Mouse (Mus musculus) myocyte (in vitro differentiated cells): ENCODE measurements at regions not wholly inside any gene's neighbourhood (a gene's known extent, or its start where the extent isn't known, plus 50 kb on each side); places are given as distances from the start of the nearest gene placed in this dataset.

Source experiments
- H3K27me3 ChIP-seq: one replicate; pipeline ENCODE4 v1.6.1; 2011; ENCODE audit not compliant: control insufficient read depth, insufficient read depth, insufficient read length
- H3K36me3 ChIP-seq: one replicate; pipeline ENCODE4 v1.6.1; 2011; ENCODE audit not compliant: control insufficient read depth, insufficient read depth
- H3K4me2 ChIP-seq: one replicate; pipeline ENCODE4 v1.6.1; 2011; ENCODE audit warnings: low read depth, control low read depth
- H3K4me3 ChIP-seq: one replicate; pipeline ENCODE4 v1.5.1; 2011; ENCODE audit warnings: mild to moderate bottlenecking, control low read depth, moderate library complexity
- H3K79me2 ChIP-seq: one replicate; pipeline ENCODE4 v1.6.1; 2011; ENCODE audit not compliant: control insufficient read depth, insufficient read depth
- H3ac ChIP-seq: one replicate; pipeline ENCODE4 v1.6.1; 2011; ENCODE audit not compliant: control insufficient read depth, insufficient read length
- CEBPB ChIP-seq: IDR thresholded peaks from 2 replicates; pipeline ENCODE4 v1.6.1; 2011; ENCODE audit warnings: mild to moderate bottlenecking, moderate library complexity; ENCODE audit not compliant: poor library complexity, insufficient read depth, severe bottlenecking
- E2F4 ChIP-seq: IDR thresholded peaks from one replicate; pipeline ENCODE4 v1.6.1; 2011; ENCODE audit warnings: mild to moderate bottlenecking, control low read depth, moderate library complexity; ENCODE audit not compliant: insufficient read depth
- MAX ChIP-seq: IDR thresholded peaks from one replicate; pipeline ENCODE4 v1.6.1; 2011; ENCODE audit warnings: low read depth, mild to moderate bottlenecking, control low read depth
- MYOD1 ChIP-seq, 3 experiments: IDR thresholded peaks; one replicate each; pipeline ENCODE4 v1.6.1; 2011; ENCODE audit warnings: control low read depth in 2 of 3, low read depth in 2 of 3, mild to moderate bottlenecking in 2 of 3, moderate library complexity in 1 of 3; ENCODE audit not compliant: insufficient read length in 2 of 3, control insufficient read depth in 1 of 3
- MYOG ChIP-seq, 3 experiments: IDR thresholded peaks; one replicate each; pipeline ENCODE4 v1.6.1; 2011; ENCODE audit warnings: control low read depth in 2 of 3, low read depth in 2 of 3, mild to moderate bottlenecking in 2 of 3; ENCODE audit not compliant: insufficient read length in 2 of 3, control insufficient read depth in 1 of 3, insufficient read depth in 1 of 3
- POLR2A ChIP-seq: IDR thresholded peaks from one replicate; pipeline ENCODE4 v1.6.1; 2011; ENCODE audit warnings: low read depth, mild to moderate bottlenecking, control low read depth, moderate library complexity; ENCODE audit not compliant: insufficient read length
- POLR2AphosphoS2 ChIP-seq: IDR thresholded peaks from one replicate; pipeline ENCODE4 v1.6.1; 2011; ENCODE audit warnings: low read depth, control low read depth; ENCODE audit not compliant: insufficient read length
- REST ChIP-seq: IDR thresholded peaks from one replicate; pipeline ENCODE4 v1.6.1; 2011; ENCODE audit warnings: mild to moderate bottlenecking, control low read depth, moderate library complexity; ENCODE audit not compliant: insufficient read depth, insufficient read length
- SRF ChIP-seq: IDR thresholded peaks from one replicate; pipeline ENCODE4 v1.6.1; 2011; ENCODE audit warnings: low read depth; ENCODE audit not compliant: control insufficient read depth, insufficient read length
- TCF12 ChIP-seq: IDR thresholded peaks from one replicate; pipeline ENCODE4 v1.6.1; 2011; ENCODE audit warnings: mild to moderate bottlenecking, control low read depth; ENCODE audit not compliant: poor library complexity, insufficient read depth, severe bottlenecking
- TCF3 ChIP-seq: IDR thresholded peaks from one replicate; pipeline ENCODE4 v1.6.1; 2011; ENCODE audit warnings: low read depth, control low read depth; ENCODE audit not compliant: insufficient read length
- USF1 ChIP-seq: IDR thresholded peaks from one replicate; pipeline ENCODE4 v1.6.1; 2011; ENCODE audit warnings: low read depth, mild to moderate bottlenecking, control low read depth, moderate library complexity

DNA sequence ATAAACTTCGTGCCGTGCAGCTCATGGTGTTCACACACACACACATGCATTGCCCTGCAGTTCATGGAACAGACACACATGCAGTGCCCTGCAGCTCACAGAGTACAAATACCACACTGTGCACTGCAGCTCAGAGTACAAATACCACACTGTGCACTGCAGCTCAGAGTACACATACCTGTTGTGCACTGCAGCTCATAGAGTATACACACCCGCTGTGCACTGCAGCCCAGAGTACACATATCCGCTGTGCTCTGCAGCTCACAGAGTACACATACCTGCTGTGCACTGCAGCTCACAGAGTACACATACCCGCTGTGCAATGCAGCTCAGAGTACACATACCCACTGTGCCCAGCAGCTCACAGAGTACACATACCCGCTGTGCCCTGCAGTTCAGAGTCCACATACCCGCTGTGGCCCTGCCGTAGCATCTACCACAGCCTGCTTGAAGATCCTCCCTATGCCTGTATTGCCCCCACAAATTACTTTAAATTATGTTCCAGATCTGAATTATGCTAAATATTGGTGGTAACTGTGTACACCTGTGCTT lies 451.9 kb downstream of the Fam198b start:
- Histone ChIP-seq H3ac (no peak overlapping the region), H3K27me3 (no peaks in the 10 kb centered on the region), H3K36me3 (no peaks in the 10 kb centered on the region), H3K4me2 (no peak overlapping the region), H3K4me3 (no peak overlapping the region), H3K79me2 (no peaks in the 10 kb centered on the region)
- TF ChIP-seq E2F4 (no peak), POLR2A (no peak), POLR2AphosphoS2 (no peak), MYOD1 (IDR thresholded peaks at IDR 0.05; ENCODE audit: control insufficient read depth in 1 of 3, insufficient read length in 2 of 3, low read depth in 2 of 3) (no peak), TCF3 (no peak), MYOG (IDR thresholded peaks at IDR 0.05; ENCODE audit: control insufficient read depth in 1 of 3, insufficient read depth in 1 of 3, insufficient read length in 2 of 3, low read depth in 2 of 3) (no peak), REST (no peak), TCF12 (no peak), SRF (no peak), CEBPB (no peak), MAX (no peak), USF1 (no peak)

DNA sequence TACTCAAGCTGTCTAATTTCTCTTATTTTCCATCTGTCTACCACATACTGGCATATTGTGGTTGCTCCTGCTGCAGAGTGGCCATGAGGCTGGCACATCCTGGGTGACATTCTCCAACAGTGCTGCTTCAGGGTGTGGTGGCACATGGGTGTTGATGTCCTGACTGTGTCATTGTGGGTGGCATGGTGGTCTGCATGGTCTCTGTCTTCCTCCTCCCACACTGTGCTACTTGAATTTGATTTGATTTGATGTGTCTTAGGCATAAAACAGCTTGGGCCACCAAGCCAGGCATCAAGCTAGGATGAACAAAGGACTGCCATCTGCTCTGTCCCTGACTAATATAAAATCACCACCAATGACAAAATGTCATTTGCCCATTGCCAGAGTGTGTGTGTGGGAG lies 434.7 kb downstream of the Gria2 start:
- Histone ChIP-seq H3K27me3 (no peaks in the 10 kb centered on the region), H3ac (no peak overlapping the region), H3K4me2 (no peak overlapping the region), H3K36me3 (no peaks in the 10 kb centered on the region), H3K4me3 (no peak overlapping the region), H3K79me2 (no peaks in the 10 kb centered on the region)
- TF ChIP-seq MAX (no peak), POLR2AphosphoS2 (no peak), MYOG (IDR thresholded peaks at IDR 0.05; ENCODE audit: control insufficient read depth in 1 of 3, insufficient read depth in 1 of 3, insufficient read length in 2 of 3, low read depth in 2 of 3) (no peak), REST (no peak), TCF12 (no peak), USF1 (no peak), E2F4 (no peak), MYOD1 (IDR thresholded peaks at IDR 0.05; ENCODE audit: control insufficient read depth in 1 of 3, insufficient read length in 2 of 3, low read depth in 2 of 3) (no peak), TCF3 (no peak), CEBPB (no peak), SRF (no peak), POLR2A (no peak)

DNA sequence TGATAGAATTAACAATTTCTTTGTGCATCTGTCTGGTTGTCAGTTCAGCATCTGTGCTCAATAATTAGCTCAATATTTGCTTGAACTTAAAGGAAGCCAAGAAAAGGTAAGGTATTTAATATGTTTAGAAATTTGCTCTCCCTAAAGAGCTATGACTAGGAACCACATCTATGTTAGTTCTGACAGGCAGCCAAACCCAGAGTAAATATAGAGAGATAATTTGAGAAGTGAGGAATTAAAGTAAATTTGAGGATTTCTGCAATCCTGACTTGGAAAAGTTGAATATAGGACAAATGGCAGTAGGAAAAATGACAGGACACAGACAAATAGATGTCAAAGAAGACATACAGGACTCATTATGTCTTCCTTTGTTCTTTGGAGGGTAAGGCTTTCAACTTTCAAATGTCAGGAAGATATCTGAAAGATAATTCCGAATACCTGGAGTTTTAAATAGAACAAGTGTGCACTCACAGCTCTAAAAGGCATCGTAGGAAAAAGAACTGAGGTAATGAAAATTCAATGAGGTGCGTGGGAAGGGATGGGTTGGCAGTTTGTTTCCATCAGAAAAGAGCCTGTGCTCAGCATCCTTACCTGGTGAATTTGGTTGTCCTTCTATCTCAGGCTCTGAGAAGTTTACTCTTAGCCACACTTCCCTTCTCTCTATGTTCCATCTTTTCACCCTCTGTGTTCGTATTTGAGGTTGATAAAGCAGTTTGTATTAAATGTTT lies 433.3 kb downstream of the Gria2 start:
- TF ChIP-seq REST, result no peak
- no peak for TF ChIP-seq SRF
- TF ChIP-seq TCF3, result no peak
- no peak for TF ChIP-seq CEBPB
- TF ChIP-seq MYOD1 (IDR thresholded peaks at IDR 0.05; ENCODE audit: control insufficient read depth in 1 of 3, insufficient read length in 2 of 3, low read depth in 2 of 3), result no peak
- no peak for TF ChIP-seq MYOG (IDR thresholded peaks at IDR 0.05; ENCODE audit: control insufficient read depth in 1 of 3, insufficient read depth in 1 of 3, insufficient read length in 2 of 3, low read depth in 2 of 3)
- no peak for TF ChIP-seq USF1
- TF ChIP-seq TCF12, result no peak
- no peaks in the 10 kb centered on the region for H3K27me3 ChIP-seq
- H3K4me3 ChIP-seq, result no peak overlapping the region
- H3K4me2 ChIP-seq, result no peak overlapping the region
- no peaks in the 10 kb centered on the region for H3K79me2 ChIP-seq
- H3K36me3 ChIP-seq, result no peaks in the 10 kb centered on the region
- no peak overlapping the region for H3ac ChIP-seq

DNA sequence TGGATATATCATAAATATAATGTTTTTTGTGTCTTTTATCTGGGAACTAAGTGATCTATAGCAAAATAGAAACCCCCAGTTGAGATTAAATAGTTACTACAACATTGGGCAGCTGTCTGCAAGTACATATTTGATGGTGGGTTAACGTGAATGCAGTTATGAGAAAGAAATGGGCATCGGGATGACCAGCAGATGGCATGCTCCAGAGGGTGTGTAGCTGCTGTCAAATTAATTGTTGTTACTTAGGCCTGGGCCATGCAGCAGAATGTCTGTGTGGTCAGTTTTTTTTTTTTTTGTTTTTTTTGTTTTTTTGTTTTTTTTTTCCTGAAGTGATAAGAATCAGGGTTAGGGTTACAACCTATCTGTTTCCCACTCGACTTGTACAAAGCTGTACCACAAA lies 430.2 kb downstream of the Gria2 start:
- no peak overlapping the region for H3K4me3 ChIP-seq
- H3K79me2 ChIP-seq, result no peaks in the 10 kb centered on the region
- H3K27me3 ChIP-seq, result no peaks in the 10 kb centered on the region
- H3K36me3 ChIP-seq, result no peaks in the 10 kb centered on the region
- TF ChIP-seq MAX (no peak), MYOD1 (IDR thresholded peaks at IDR 0.05; ENCODE audit: control insufficient read depth in 1 of 3, insufficient read length in 2 of 3, low read depth in 2 of 3) (no peak), TCF12 (no peak), SRF (no peak), REST (no peak), E2F4 (no peak), POLR2AphosphoS2 (no peak), MYOG (IDR thresholded peaks at IDR 0.05; ENCODE audit: control insufficient read depth in 1 of 3, insufficient read depth in 1 of 3, insufficient read length in 2 of 3, low read depth in 2 of 3) (no peak), CEBPB (no peak), USF1 (no peak), TCF3 (no peak), POLR2A (no peak)
- no peak overlapping the region for H3ac ChIP-seq
- H3K4me2 ChIP-seq, result no peak overlapping the region
